ENCODE assay signal across 10 mouse cellular contexts in the genomic region with DNA sequence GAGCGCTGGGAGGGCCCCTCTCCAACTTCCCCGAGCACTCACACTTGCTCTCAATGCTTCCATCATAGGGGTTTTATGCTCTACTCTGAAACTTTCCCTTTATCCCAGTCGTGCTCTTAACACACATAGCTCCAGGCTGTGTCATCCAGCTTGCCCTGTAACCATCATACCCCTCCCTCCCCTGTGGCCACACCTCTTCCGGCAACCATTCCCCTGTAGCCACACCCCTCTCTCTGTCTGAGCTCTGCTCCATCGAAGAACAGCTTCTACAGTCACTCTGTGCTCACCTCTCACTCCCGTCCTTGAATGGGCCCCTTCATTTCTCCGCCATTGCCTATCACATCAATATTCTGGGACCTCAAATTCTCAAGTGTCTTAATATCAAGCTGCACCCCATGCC.
DNase-seq lines count a peak whose midpoint lies in the region; ATAC-seq and TF ChIP-seq lines count a peak whose summit lies in the region.
"Had no signal": no experiment of that assay in that cellular context is flagged by ENCODE, and none has a peak within 500 bp of the region (broad histone marks: within the 10 kb centered on the region; RNA-seq: fewer than 3 reads in every experiment).

No protein-coding gene starts in this region.

- H3K9me3 ChIP-seq in heart, postnatal 0 days (replicated peaks; ENCODE audit: control insufficient read depth, low read length): no peaks in the 10 kb centered on the region

- H3K4me3 ChIP-seq in heart, postnatal 0 days (ENCODE audit: low read depth, low read length): no peak overlapping the region

- ATAC-seq in heart, postnatal 0 days (ENCODE audit: insufficient read depth, low read depth): peak; percentile 57; the same call in 1 of the 2 replicates

- no peak overlapping the region for H3K4me2 ChIP-seq in heart, postnatal 0 days (ENCODE audit: low read depth, low read length)

- DNase-seq in heart, postnatal 0 days (ENCODE audit: low spot score): peak; percentile 55
- no peak for DNase-seq in heart, postnatal 36 days
- DNase-seq in urinary bladder, postnatal 14 days (ENCODE audit: low spot score): peak; percentile 29
- no peak for DNase-seq in urinary bladder, adult 2 months (ENCODE audit: low spot score)
- DNase-seq in c-Kit-positive CD71-positive TER-119-negative erythroid progenitor cells, embryonic 14.5 days (ENCODE audit: low read depth): peak; percentile 13
- no peak for DNase-seq in embryo, embryonic 11 days
- no peak for DNase-seq in right cerebral cortex, postnatal 25 days
- no peak for DNase-seq in frontal cortex, postnatal 10 days (ENCODE audit: low spot score in 2 of 2)
- DNase-seq: adrenal gland, postnatal 10 days; left cerebral cortex, postnatal 4 days had no signal

- H3K4me1 ChIP-seq in heart, postnatal 0 days (ENCODE audit: control insufficient read depth, insufficient read depth): peaks cover 29% of the 10 kb centered on the region

- no peaks in the 10 kb centered on the region for H3K27me3 ChIP-seq in heart, postnatal 0 days (ENCODE audit: control insufficient read depth, insufficient read depth, low read length)

- H3K36me3 ChIP-seq in heart, postnatal 0 days (replicated peaks; ENCODE audit: control insufficient read depth, insufficient read depth, low read length): no peaks in the 10 kb centered on the region

- intact Hi-C loops in heart, postnatal 36 days (cut with DNase I): no loop called here

- no peak for TF ChIP-seq EP300 in heart, postnatal 0 days (IDR thresholded peaks at IDR 0.05; ENCODE audit: low read depth)

- H3K9ac ChIP-seq in heart, postnatal 0 days (replicated peaks; ENCODE audit: low read depth, low read length): no peak overlapping the region

- no peak for TF ChIP-seq CTCF in heart, postnatal 0 days (IDR thresholded peaks at IDR 0.05; ENCODE audit: low read depth)

- WGBS in heart, postnatal 0 days: 47% methylated on average over 7 of the region's 7 CpGs

- H3K27ac ChIP-seq in heart, postnatal 0 days (ENCODE audit: low read depth): peak overlapping the region; percentile 47

Comparison
In these comparisons a context has a peak if more than half of its experiments do, and no peak if none do; other contexts are left out.
1. DNase-seq: peak in heart, postnatal 0 days (single experiment), urinary bladder, postnatal 14 days (single experiment) and c-Kit-positive CD71-positive TER-119-negative erythroid progenitor cells, embryonic 14.5 days (single experiment); none in heart, postnatal 36 days (0 of 2), urinary bladder, adult 2 months (single experiment), embryo, embryonic 11 days (single experiment), right cerebral cortex, postnatal 25 days (single experiment) and frontal cortex, postnatal 10 days (0 of 2).